Mouse (Mus musculus) heart, embryonic 14.5 days (tissue): ENCODE measurements around the gene Noto. TPM values are rescaled to one million over a fixed set of nuclear protein-coding genes. Genes with fewer than 3 reads are reported as not detected.

Experiments used
- ATAC-seq: fragments of 200-750 bp; cut with Nextera tagmentation; 2 replicates; pipeline ENCODE4 v1.8.0; 2017; ENCODE audit warnings: low read depth, moderate TSS enrichment; ENCODE audit not compliant: insufficient number of reproducible peaks, insufficient read depth, low FRiP score
- H3K27ac ChIP-seq, 2 experiments: fragments of 200-500 bp in 1 of 2; fragments of 300-500 bp in 1 of 2; sonication (generic) in 1 of 2; replicated peaks in 1 of 2; 2 replicates each; pipeline ENCODE4 v1.5.1; 2012 to 2014; ENCODE audit warnings: low read depth in 2 of 2, low read length in 2 of 2, control low read depth in 1 of 2, mild to moderate bottlenecking in 1 of 2, mixed read lengths in 1 of 2; ENCODE audit not compliant: control insufficient read depth in 1 of 2, insufficient read depth in 1 of 2
- H3K27me3 ChIP-seq: fragments of 300-500 bp; sonication (generic); 2 replicates; pipeline ENCODE4 v1.6.1; 2014; ENCODE audit warnings: mild to moderate bottlenecking, low read length, control low read depth; ENCODE audit not compliant: control insufficient read depth, insufficient read depth
- H3K36me3 ChIP-seq: fragments of 300-500 bp; sonication (generic); 2 replicates; pipeline ENCODE4 v1.6.1; 2014; ENCODE audit warnings: mild to moderate bottlenecking, control low read depth, low read length, mixed read lengths; ENCODE audit not compliant: control insufficient read depth, insufficient read depth
- H3K4me1 ChIP-seq, 2 experiments: fragments of 200-500 bp in 1 of 2; fragments of 300-500 bp in 1 of 2; sonication (generic) in 1 of 2; 2 replicates each; pipeline ENCODE4 v1.6.1; 2012 to 2014; ENCODE audit warnings: low read length in 2 of 2, control low read depth in 1 of 2, mixed read lengths in 1 of 2; ENCODE audit not compliant: control insufficient read depth in 2 of 2, insufficient read depth in 2 of 2
- H3K4me2 ChIP-seq: fragments of 300-500 bp; sonication (generic); 2 replicates; pipeline ENCODE4 v1.6.1; 2014; ENCODE audit warnings: mild to moderate bottlenecking, low read length
- H3K4me3 ChIP-seq, 2 experiments: fragments of 200-500 bp in 1 of 2; fragments of 300-500 bp in 1 of 2; sonication (generic) in 1 of 2; 2 replicates each; pipeline ENCODE4 v1.5.1; 2012 to 2014; ENCODE audit warnings: low read length in 2 of 2, mild to moderate bottlenecking in 2 of 2, control low read depth in 1 of 2, low read depth in 1 of 2, moderate library complexity in 1 of 2; ENCODE audit not compliant: control insufficient read depth in 1 of 2, insufficient read depth in 1 of 2
- H3K9ac ChIP-seq: fragments of 300-500 bp; sonication (generic); 2 replicates; pipeline ENCODE4 v1.6.1; 2014; ENCODE audit warnings: mild to moderate bottlenecking, low read length
- H3K9me3 ChIP-seq: fragments of 300-500 bp; sonication (generic); 2 replicates; pipeline ENCODE4 v1.6.1; 2016; ENCODE audit warnings: low read length, control low read depth; ENCODE audit not compliant: control insufficient read depth
- WGBS: fragments of 180-500 bp; shearing (Covaris S2); extraction: QIAGEN DNeasy Blood & Tissue Kit; methylation state at CpG from one replicate; pipeline ENCODE4 v1.1.7; 2014; 5-methylcytosine and 5-hydroxymethylcytosine counted together
- polyA plus RNA-seq: library from polyadenylated mRNA; unstranded; fragments of >200 nt; fragmentation: Nextera tagmentation; extraction: Ambion mirVana; gene quantifications from 2 replicates; pipeline ENCODE4 v1.2.1, GENCODE M21; 2014

The Noto gene
- polyA plus RNA-seq, 1 experiment from 2014 or later = not detected

GRCm38 (mm10) chr6:85431842-85432431 lies 8.3 kb downstream of the Noto start, which contains the start of gene Smyd5:
TSS of gene Smyd5 (plus strand) at chr6:85431989.
- Histone ChIP-seq H3K27me3 (peaks cover 4% of the 10 kb centered on the region; the same call in 1 of the 2 replicates), H3K4me3 (peak within 1 kb of the TSS; percentile 70 to 94), H3K4me1 (peaks cover 5 to 7% of the 10 kb centered on the region in 2 experiments; a peak in 2 of 4 replicates), H3K27ac (no peak within 1 kb of the TSS), H3K9me3 (no peaks in the 10 kb centered on the region), H3K9ac (peak within 1 kb of the TSS; percentile 86), H3K4me2 (peak within 1 kb of the TSS; percentile 91), H3K36me3 (no peaks in the 10 kb centered on the region)
- ATAC-seq = peak; percentile 78
- under 1% methylated on average over 39 of the region's 39 CpGs for WGBS

- no peak overlapping the region for H3K4me3 ChIP-seq
- H3K4me1 ChIP-seq = peaks cover 5 to 7% of the 10 kb centered on the region in 2 experiments; a peak in 2 of 4 replicates
- no peak for ATAC-seq
- no peak overlapping the region for H3K27ac ChIP-seq
- peaks cover 8% of the 10 kb centered on the region for H3K36me3 ChIP-seq
- H3K27me3 ChIP-seq = no peaks in the 10 kb centered on the region
- WGBS = 88% methylated on average over 5 of the region's 5 CpGs
- H3K4me2 ChIP-seq = no peak overlapping the region
- no peak overlapping the region for H3K9ac ChIP-seq
- no peaks in the 10 kb centered on the region for H3K9me3 ChIP-seq
These were observed 10.2 kb downstream of the Noto start for GRCm38 (mm10) chr6:85433865-85434264.

DNA sequence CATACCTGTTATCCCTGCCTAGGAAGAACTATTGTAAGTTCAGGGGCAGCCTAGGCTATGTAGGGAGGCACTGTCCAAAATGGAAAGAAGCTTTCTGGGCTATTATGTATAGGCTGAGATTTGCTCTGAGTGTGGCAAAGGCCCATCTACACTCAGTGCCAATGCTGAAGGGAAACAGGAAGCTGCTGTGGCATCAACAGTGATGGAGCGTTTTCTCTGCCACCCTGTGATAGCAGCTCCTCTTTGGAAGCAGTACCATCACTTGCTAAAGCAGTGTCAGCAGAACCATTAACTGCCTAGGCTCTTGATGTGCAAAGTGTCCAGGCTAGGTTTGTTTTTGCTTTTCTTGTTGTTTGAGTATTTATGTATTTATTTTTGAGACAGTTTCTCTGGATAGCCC lies 12.5 kb downstream of the Noto start:
- H3K27ac ChIP-seq = no peak overlapping the region
- no peak overlapping the region for H3K4me2 ChIP-seq
- 79% methylated on average over 1 of the region's 1 CpGs for WGBS
- H3K36me3 ChIP-seq = peaks cover 31% of the 10 kb centered on the region
- ATAC-seq = no peak
- H3K9me3 ChIP-seq = no peaks in the 10 kb centered on the region
- H3K9ac ChIP-seq = no peak overlapping the region
- H3K4me3 ChIP-seq = no peak overlapping the region
- H3K27me3 ChIP-seq = no peaks in the 10 kb centered on the region
- peaks cover 5 to 7% of the 10 kb centered on the region in 2 experiments; a peak in 2 of 4 replicates for H3K4me1 ChIP-seq

DNA sequence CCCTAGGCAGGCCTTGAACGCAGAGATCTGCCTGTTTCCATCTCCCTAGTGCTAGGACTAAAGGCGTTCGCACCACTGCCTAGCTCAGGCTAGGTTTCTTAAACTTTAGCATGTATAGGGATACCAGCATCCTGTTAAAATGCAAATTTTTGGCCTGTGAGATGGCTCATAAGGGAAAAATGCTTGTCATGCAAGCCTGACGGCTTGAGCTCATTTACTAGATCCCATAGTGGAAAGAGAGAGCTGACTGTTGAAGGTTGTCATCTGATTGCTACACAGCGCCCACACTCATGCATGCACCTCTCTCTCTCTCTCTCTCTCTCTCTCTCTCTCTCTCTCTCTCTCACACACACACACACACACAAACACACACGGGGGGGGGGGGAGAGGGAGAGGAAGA lies 12.9 kb downstream of the Noto start:
- WGBS = 71% methylated on average over 5 of the region's 6 CpGs
- H3K9me3 ChIP-seq = no peaks in the 10 kb centered on the region

GRCm38 (mm10) chr6:85441142-85441541 lies 17.5 kb downstream of the Noto start:
- H3K36me3 ChIP-seq = peaks cover 72% of the 10 kb centered on the region
- no peak overlapping the region for H3K4me2 ChIP-seq
- H3K4me1 ChIP-seq = peaks cover 0 to 1% of the 10 kb centered on the region in 2 experiments; a peak in 2 of 4 replicates
- H3K27me3 ChIP-seq = no peaks in the 10 kb centered on the region
- no peak for ATAC-seq
- WGBS = 89% methylated on average over 4 of the region's 4 CpGs
- no peak overlapping the region for H3K9ac ChIP-seq
- no peaks in the 10 kb centered on the region for H3K9me3 ChIP-seq
- no peak overlapping the region for H3K4me3 ChIP-seq
- no peak overlapping the region for H3K27ac ChIP-seq

More for the DNA sequence above, 12.9 kb downstream of the Noto start:
- Histone ChIP-seq H3K27me3 (no peaks in the 10 kb centered on the region), H3K27ac (no peak overlapping the region), H3K9ac (no peak overlapping the region), H3K36me3 (peaks cover 36% of the 10 kb centered on the region), H3K4me1 (peaks cover 3 to 7% of the 10 kb centered on the region in 2 experiments; a peak in 2 of 4 replicates), H3K4me2 (no peak overlapping the region), H3K4me3 (no peak overlapping the region)
- ATAC-seq = no peak

DNA sequence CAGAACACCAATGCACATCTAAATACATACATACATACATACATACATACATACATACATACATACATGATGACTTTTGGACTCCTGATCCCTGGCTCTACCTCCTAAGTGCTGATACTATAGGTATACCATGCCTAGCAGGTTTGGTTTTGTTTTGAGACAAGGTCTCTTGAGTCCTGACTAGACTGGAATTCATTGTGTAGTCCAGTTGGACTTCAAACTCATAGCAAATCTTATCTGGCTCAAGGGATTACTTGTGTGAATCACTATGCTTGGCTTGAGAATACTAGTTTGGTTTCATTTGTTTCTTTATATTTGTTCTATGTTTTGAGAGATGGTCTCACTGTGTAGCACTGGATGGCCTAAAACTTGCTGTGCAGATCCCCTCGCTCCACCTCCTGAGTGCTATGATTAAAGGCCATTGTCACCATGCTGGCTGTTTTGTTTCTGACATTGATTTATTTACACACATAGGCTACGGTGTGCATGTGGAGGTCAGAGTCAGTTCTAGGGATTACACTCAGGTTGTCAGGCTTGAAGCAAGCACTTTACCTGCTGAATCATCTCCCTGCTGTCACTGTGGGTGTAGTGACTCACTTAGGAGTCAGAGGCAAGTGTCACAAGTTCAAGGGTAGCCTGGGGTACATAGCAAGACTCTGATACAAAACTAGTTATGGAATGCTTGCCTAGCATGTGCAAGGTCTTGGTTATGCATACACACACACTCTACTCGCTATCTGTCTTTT lies 20.0 kb downstream of the Noto start:
- Histone ChIP-seq H3K9ac (no peak overlapping the region), H3K9me3 (no peaks in the 10 kb centered on the region), H3K27me3 (no peaks in the 10 kb centered on the region), H3K4me2 (no peak overlapping the region), H3K4me1 (no peaks in the 10 kb centered on the region; a peak in 2 of 4 replicates), H3K4me3 (no peak overlapping the region), H3K36me3 (peaks cover 83% of the 10 kb centered on the region), H3K27ac (no peak overlapping the region)
- ATAC-seq = no peak
- 93% methylated on average over 3 of the region's 3 CpGs for WGBS

- H3K9me3 ChIP-seq = no peaks in the 10 kb centered on the region
- peaks cover 75% of the 10 kb centered on the region for H3K36me3 ChIP-seq
- 77% methylated on average over 8 of the region's 8 CpGs for WGBS
- H3K4me3 ChIP-seq = no peak overlapping the region
- H3K9ac ChIP-seq = no peak overlapping the region
- H3K27ac ChIP-seq = no peak overlapping the region
- H3K4me2 ChIP-seq = no peak overlapping the region
- no peaks in the 10 kb centered on the region for H3K27me3 ChIP-seq
- ATAC-seq = no peak
- no peaks in the 10 kb centered on the region; a peak in 2 of 4 replicates for H3K4me1 ChIP-seq
These were observed 20.7 kb downstream of the Noto start for GRCm38 (mm10) chr6:85444266-85444965.
